Mouse (Mus musculus) adrenal gland, adult 2 months (tissue): ENCODE data around the gene Maged2. TPM values are rescaled to one million over a fixed set of nuclear protein-coding genes. Genes with fewer than 3 reads are reported as not detected.
"Not testable (repeated sequence)": the region's sequence is repeated elsewhere in the genome, so short reads cannot be mapped to it uniquely, and the experiment has no call there.

ENCODE experiments used
- DNase-seq: peaks from one replicate; pipeline ENCODE4 v3.0.0; 2021
- long read RNA-seq: library from polyadenylated mRNA; stranded (forward); transcript quantifications from one replicate; pipeline ENCODE4 v2.0.0, GENCODE M21; 2021
- polyA plus RNA-seq: library from polyadenylated mRNA; depleted of rRNA; stranded (reverse); fragments of >200 nt; gene quantifications from 2 replicates; pipeline ENCODE4 v1.2.3, GENCODE M21; 2012; rRNA removed
- total RNA-seq, 2 experiments: library from RNA; stranded (reverse); gene quantifications; 2 replicates each; pipeline ENCODE4 v1.2.3; 2021

Maged2 gene
- total RNA-seq (100 to 1,000 TPM in 1 of 2 experiments, 10 to 100 TPM in 1; 83.9 to 107 TPM), polyA plus RNA-seq (36.6 and 45.6 TPM in 2 replicates)
- long read RNA-seq, transcript Maged2-204 (13 exons, 2,107 nt): major isoform, 42 of 109 reads
- long read RNA-seq, transcript Maged2-203 (13 exons, 2,183 nt): minor isoform, 12 of 109 reads
- long read RNA-seq, partial matches to known transcripts: 42 of 109 reads
- long read RNA-seq, other reads (novel, unspliced or antisense): 13 of 109 reads

DNA sequence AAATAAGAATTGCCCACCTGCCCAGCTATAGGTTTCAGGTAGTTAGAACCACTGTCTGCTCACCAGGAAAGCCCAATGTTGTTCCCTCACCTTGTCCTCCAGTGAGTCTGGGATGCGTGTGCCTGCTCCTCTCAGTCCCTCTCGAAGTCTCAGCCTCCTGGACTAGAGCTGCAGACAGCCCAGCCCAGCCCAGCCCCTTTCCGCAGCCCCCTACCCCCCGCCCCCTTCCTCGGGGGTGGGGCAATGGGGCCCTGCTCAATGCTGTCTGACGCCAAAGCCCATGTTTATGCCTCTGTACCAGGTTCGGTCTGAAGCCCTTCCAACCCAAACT is at the start of gene Maged2:
TSS of gene Maged2 (minus strand) at position 207 of the 331 bp plus-strand sequence.
- DNase-seq: peak; percentile 21

DNA sequence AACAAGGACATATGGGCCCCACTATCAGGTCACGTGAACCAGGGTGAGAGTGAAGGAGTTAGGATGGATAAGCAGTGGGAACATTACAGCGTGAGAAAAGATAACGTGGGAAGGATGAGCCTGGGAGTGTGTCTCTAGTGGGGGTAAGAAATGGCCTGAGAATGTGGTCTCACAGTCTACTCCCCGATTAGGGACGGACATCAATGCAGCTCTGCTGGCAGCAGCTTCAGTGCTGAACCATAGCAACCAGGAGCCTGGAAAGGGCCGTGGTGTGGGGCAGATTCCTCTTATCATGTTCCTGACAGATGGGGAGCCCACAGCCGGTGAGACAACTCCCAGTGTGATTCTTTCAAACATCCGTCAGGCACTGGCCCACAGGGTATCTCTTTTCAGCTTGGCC is 34.1 kb upstream of the Maged2 start:
- DNase-seq: no peak

DNA sequence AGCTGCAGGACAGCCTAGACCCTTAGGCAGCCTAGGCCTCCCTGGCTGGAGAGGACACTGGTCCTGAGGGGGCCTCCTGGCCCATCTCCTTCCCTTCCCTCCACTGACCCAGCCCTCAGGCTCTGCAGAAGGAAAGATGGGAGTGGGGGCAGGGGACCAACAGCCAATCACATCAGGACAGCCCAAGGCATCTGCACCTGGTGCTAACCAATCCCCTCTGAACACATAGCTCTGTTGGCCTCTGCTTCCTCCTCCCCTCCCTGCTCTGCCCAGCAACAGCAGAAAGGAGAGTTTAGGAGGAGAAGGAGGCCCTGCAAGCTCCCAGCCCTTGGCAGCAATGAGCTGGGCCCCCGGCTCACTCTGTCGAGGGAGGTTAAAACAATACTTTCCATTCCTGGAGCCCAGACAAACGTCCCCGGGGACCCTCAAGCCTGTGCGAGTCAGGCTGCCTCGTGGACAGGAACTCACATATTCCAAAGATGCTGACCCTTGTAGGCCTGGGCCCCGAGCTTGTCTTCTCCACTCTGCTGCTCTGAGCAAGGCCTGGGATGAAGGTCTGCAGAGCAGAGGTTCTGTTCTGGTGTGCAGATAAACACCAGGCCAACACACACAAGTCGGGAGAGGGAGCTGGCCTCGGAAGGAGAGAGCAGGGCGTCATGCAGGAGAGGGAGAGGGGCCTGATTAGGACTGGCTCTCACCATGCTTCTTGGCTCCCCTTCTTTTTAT is 31.5 kb upstream of the Maged2 start:
- not testable (repeated sequence) for DNase-seq

DNA sequence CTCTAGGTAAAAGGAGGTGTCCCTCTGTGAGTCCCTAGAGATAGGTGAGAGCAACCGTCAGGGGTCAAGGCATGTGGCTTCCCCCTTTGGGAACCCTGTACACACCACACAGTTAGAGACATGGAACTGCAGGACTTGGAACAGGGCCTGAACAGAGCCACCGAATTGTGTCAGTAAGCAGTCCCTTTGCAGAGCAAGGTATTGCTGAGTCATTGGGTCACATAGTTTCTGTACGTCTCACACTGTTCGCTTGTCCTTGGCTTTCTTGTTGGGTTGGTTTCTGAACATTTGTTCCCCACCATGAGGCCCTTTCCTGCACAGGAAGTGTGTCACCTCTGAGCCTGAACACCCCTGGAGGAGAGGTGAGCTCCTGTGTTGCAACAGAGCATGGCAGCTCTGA is 29.1 kb upstream of the Maged2 start:
- not testable (repeated sequence) for DNase-seq

DNA sequence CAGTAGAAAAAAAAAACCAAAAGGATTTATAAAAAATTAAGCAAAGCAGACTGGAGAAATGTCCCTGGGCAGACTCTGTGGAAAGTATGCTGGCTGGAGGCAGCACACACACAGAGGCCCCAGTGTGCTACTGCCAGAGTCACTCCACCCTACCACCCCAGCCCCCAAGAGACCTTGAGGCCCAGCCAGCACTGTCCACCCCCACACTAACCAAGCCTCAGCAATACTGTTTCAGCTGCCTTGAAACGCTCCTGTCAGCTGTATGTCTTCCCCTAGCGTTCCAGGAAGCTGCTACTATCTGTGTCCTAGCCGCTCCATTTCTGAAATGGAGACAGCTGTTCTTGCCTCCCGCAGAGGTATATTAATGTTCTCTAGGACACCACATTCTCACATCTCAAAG is 16.2 kb upstream of the Maged2 start:
- peak; percentile 83 for DNase-seq

DNA sequence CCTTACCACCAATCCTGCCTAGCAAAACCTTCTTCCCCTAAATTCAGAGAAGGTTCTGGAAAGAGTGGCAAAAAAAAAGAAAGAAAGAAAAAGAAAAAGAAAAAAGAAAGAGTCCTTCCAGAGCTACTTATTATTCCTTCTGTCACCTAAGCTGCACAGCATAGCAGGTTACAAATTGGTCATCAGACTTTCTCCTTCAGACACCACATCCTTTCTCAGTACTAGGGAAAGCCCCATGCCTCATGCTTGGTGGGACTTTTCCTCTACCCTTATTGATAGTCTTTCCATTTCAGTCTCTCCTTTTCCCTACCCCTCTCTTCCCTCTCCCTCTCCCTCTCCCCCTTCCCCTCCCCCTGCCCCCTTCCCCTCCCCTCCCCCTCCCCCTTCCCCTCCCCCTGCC is 3.1 kb upstream of the Maged2 start:
- no peak for DNase-seq

DNA sequence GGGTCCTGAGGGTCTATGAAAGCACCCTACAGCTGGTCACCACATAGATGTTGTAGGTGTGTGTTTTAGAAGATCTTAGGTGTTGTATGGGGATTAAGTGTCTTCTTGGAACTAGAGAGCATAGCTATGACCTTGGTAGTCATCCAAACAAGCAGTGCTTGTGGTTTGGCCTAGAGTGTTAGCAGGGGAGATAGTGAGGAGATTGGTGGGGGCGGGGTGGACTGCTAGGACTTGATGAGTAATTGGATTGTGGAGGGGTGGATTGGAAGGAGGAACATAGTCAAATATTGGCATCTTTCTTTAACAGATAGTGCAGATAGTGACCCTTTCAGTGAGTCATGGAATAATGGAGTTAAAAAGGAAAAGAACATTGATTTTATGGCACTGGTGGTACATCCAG is 1.5 kb upstream of the Maged2 start:
- peak; percentile 59 for DNase-seq

DNA sequence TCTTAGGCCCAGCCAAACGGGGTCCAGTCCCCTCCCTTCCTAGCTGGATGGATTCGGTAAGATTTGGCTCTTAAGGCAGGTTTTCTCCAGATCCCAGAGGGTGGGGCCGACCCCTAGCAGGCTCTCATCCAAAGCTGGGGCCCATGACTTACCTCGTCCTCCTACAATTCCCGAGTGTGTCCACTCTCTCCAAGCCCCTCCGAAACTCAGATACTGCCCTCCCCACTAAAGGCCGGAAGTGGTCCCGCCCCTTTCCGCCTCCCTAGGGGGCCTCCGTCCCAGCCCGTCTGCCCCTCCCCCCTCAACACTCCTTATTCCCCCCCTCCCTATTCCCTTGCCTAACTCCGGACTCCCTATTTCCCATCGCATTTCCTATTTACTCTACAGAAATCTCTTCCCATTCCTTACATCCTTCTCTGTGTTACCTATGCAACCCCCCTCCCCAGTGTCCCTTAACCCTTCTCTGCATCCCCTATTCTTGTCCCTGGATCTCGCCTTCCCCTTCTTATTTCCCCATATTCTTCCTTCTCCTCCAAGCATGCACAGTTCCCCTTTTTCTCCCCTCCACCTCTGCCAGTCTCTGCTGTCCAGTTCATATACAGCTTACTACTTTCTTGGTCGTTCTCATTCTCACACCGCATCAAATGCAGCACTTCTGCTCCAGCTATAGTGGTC is 544 bp downstream of the Maged2 start:
- DNase-seq: peak; percentile 36

DNA sequence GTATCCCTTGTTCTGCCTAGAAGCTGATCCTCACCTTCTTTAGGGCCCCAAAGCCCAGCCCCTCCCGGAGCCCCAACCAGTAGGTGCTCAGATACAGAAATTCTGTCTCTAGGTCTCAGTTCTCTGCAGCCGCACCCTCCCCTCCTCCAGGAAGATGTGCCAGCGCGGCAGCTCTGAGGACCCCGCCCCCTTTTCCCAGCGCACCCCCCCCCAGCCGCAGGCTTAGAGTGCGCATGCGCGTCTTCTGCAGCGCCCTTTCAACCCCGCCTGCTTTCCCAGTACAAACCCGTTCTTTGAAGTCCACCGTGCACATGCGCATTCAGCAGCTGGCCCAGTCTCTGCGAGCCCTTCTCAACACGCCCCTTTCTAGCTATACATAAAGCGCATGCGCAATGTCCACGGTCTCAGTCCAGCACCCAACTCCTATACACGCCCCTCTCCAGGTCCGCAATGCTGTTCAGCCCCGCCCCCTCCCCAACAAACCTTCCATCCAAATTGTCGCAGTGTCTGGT is 1.3 kb downstream of the Maged2 start:
- DNase-seq: peak; percentile 90

DNA sequence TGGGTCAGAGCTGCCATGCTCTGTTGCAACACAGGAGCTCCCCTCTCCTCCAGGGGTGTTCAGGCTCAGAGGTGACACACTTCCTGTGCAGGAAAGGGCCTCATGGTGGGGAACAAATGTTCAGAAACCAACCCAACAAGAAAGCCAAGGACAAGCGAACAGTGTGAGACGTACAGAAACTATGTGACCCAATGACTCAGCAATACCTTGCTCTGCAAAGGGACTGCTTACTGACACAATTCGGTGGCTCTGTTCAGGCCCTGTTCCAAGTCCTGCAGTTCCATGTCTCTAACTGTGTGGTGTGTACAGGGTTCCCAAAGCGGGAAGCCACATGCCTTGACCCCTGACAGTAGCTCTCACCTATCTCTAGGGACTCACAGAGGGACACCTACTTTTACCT is 13.2 kb downstream of the Maged2 start:
- DNase-seq: not testable (repeated sequence)

DNA sequence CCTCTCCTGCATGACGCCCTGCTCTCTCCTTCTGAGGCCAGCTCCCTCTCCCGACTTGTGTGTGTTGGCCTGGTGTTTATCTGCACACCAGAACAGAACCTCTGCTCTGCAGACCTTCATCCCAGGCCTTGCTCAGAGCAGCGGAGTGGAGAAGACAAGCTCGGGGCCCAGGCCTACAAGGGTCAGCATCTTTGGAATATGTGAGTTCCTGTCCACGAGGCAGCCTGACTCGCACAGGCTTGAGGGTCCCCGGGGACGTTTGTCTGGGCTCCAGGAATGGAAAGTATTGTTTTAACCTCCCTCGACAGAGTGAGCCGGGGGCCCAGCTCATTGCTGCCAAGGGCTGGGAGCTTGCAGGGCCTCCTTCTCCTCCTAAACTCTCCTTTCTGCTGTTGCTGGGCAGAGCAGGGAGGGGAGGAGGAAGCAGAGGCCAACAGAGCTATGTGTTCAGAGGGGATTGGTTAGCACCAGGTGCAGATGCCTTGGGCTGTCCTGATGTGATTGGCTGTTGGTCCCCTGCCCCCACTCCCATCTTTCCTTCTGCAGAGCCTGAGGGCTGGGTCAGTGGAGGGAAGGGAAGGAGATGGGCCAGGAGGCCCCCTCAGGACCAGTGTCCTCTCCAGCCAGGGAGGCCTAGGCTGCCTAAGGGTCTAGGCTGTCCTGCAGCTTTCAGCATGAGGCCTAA is 15.5 kb downstream of the Maged2 start:
- DNase-seq: not testable (repeated sequence)

Other genes with a start within 250 kb of the Maged2 start
- gene Pfkfb1, start 226.1 kb downstream of the Maged2 start, total RNA-seq: 10 to 100 TPM in 1 of 2 experiments, 1 to 10 TPM in 1; 8.9 to 24.6 TPM
- gene Pfkfb1, start 226.1 kb downstream of the Maged2 start, polyA plus RNA-seq: 5.8 and 11.2 TPM in 2 replicates
- 10 to 100 TPM; 13.1 to 13.9 TPM for gene Apex2, start 224.5 kb downstream of the Maged2 start, total RNA-seq
- 6.4 and 7.8 TPM in 2 replicates for gene Apex2, start 224.5 kb downstream of the Maged2 start, polyA plus RNA-seq
- gene Tro, start 156.8 kb downstream of the Maged2 start, total RNA-seq: 10 to 100 TPM; 10.0 to 10.5 TPM
- gene Tro, start 156.8 kb downstream of the Maged2 start, polyA plus RNA-seq: 3.0 and 4.0 TPM in 2 replicates
- 10 to 100 TPM; 67.7 to 84.4 TPM for gene Gnl3l, start 203.0 kb upstream of the Maged2 start, total RNA-seq
- 6.3 and 7.7 TPM in 2 replicates for gene Gnl3l, start 203.0 kb upstream of the Maged2 start, polyA plus RNA-seq
- 10 to 100 TPM; 11.8 to 24.2 TPM for gene Fgd1, start 231.8 kb upstream of the Maged2 start, total RNA-seq
- 19.6 and 22.2 TPM in 2 replicates for gene Fgd1, start 231.8 kb upstream of the Maged2 start, polyA plus RNA-seq